Mouse (Mus musculus): ENCODE data around the gene Ssb. TPM values are rescaled to one million over a fixed set of nuclear protein-coding genes. Genes with fewer than 3 reads are reported as not detected.
A peak's percentile ranks its signal among the peaks of the same experiment; 100 is the strongest.

Ssb gene
- polyA plus RNA-seq, 1 experiment from 2014 or later = 354 TPM

GRCm38 (mm10) chr2:69823129-69823677 lies 38.2 kb upstream of the Ssb start:
- 2% methylated on average over 36 of the region's 45 CpGs for WGBS
- peaks cover 6% of the 10 kb centered on the region for H3K4me1 ChIP-seq (replicated peaks; ENCODE audit: insufficient read depth, low read length)
- H3K4me3 ChIP-seq (replicated peaks; ENCODE audit: low read depth, low read length) = peak overlapping the region; percentile 84
- DNase-seq (ENCODE audit: low spot score) (peak; percentile 67), ATAC-seq (replicated peaks; ENCODE audit: low FRiP score, low read depth) (peak; percentile 80)
- H3K27ac ChIP-seq = peak overlapping the region; percentile 93
- peak overlapping the region; percentile 90 for H3K9ac ChIP-seq (ENCODE audit: low read depth, low read length)
- no peaks in the 10 kb centered on the region for H3K36me3 ChIP-seq (ENCODE audit: insufficient read depth, low read length)
- TF ChIP-seq CTCF (IDR thresholded peaks at IDR 0.05; ENCODE audit: low read depth) = no peak
- H3K9me3 ChIP-seq (replicated peaks; ENCODE audit: low read length) = no peaks in the 10 kb centered on the region
- H3K4me2 ChIP-seq (ENCODE audit: low read length) = peak overlapping the region; percentile 86
- no peaks in the 10 kb centered on the region for H3K27me3 ChIP-seq (ENCODE audit: insufficient read depth, low read length)

DNA sequence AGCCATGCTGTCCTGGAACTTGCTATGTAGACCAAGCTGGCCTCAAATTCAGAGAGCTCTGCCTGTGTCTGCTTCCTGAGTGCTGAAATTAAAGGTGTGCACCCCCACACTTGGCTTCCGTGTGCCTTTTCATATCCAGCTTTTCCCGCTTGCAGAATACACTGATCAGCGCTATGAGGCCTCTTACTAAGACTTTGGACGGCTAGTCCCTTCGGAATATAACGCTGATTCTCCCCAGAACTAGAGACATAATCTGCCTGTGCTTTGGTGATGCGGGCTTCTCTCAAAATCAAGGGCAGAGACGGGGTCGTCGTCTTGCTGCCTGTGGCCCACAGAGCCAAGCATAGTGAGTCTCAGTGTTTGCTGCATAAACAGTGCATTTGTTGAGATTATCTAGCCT lies 35.5 kb upstream of the Ssb start:
- H3K9me3 ChIP-seq (replicated peaks; ENCODE audit: low read length) = no peaks in the 10 kb centered on the region
- DNase-seq (ENCODE audit: low spot score) (no peak), ATAC-seq (replicated peaks; ENCODE audit: low FRiP score, low read depth) (no peak)
- H3K4me2 ChIP-seq (ENCODE audit: low read length) = no peak overlapping the region
- peak overlapping the region; percentile 52; the same call in 1 of the 2 replicates for H3K27ac ChIP-seq
- H3K4me3 ChIP-seq (replicated peaks; ENCODE audit: low read depth, low read length) = no peak overlapping the region
- 77% methylated on average over 10 of the region's 10 CpGs for WGBS
- H3K36me3 ChIP-seq (ENCODE audit: insufficient read depth, low read length) = peaks cover 5% of the 10 kb centered on the region; the same call in 1 of the 2 replicates
- H3K27me3 ChIP-seq (ENCODE audit: insufficient read depth, low read length) = no peaks in the 10 kb centered on the region
- H3K9ac ChIP-seq (ENCODE audit: low read depth, low read length) = no peak overlapping the region
- no peak for TF ChIP-seq CTCF (IDR thresholded peaks at IDR 0.05; ENCODE audit: low read depth)
- peaks cover 6% of the 10 kb centered on the region for H3K4me1 ChIP-seq (replicated peaks; ENCODE audit: insufficient read depth, low read length)

DNA sequence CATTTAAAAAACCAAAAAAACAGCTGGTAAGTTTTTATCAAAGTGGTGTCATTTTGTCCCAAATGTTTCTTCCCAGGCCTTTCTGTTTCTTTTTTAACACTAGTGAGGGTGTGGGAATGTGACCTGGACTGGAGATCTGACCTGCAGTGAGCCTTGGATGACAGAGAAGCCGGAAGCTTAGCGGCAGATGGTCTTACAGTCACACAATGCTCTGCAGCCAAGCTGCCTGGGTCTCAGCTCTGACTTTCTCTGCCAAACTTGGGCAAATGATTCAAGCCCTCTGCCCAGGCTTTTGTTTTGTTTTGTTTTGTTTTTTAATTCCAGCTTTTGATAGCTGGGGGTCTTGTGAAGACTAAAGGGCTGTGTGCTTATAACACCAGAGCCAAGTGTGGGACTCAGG lies 35.0 kb upstream of the Ssb start:
- Histone ChIP-seq H3K9ac (ENCODE audit: low read depth, low read length) (no peak overlapping the region), H3K27ac (peak overlapping the region; percentile 52; the same call in 1 of the 2 replicates), H3K27me3 (ENCODE audit: insufficient read depth, low read length) (no peaks in the 10 kb centered on the region), H3K4me1 (replicated peaks; ENCODE audit: insufficient read depth, low read length) (peaks cover 4% of the 10 kb centered on the region), H3K4me2 (ENCODE audit: low read length) (no peak overlapping the region), H3K36me3 (ENCODE audit: insufficient read depth, low read length) (peaks cover 9% of the 10 kb centered on the region; the same call in 1 of the 2 replicates), H3K9me3 (replicated peaks; ENCODE audit: low read length) (no peaks in the 10 kb centered on the region), H3K4me3 (replicated peaks; ENCODE audit: low read depth, low read length) (no peak overlapping the region)
- 42% methylated on average over 2 of the region's 2 CpGs for WGBS
- DNase-seq (ENCODE audit: low spot score) (peak; percentile 38), ATAC-seq (replicated peaks; ENCODE audit: low FRiP score, low read depth) (no peak)
- no peak for TF ChIP-seq CTCF (IDR thresholded peaks at IDR 0.05; ENCODE audit: low read depth)

DNA sequence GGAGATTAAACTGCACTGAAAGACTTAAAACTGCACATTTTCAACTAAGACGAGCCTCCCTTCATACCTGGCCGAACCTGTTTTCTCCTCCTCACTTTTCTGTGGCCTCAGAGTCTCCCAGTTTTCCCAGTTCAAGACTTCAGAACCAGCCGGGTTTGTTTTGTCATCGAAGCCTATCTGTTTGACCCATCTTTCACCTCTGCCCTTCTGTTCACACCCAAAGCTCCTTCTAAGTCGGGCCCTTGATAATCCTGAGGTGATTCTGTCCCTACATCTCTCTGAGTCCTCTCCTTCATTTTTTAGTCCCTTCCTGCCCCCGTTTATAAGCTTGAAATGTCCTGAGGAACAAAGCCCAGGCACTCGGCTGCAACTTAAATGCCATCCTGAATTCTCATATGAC lies 33.3 kb upstream of the Ssb start:
- no peak for ATAC-seq (replicated peaks; ENCODE audit: low FRiP score, low read depth)
- WGBS = 42% methylated on average over 7 of the region's 7 CpGs
- H3K4me1 ChIP-seq (replicated peaks; ENCODE audit: insufficient read depth, low read length) = no peaks in the 10 kb centered on the region
- H3K9me3 ChIP-seq (replicated peaks; ENCODE audit: low read length) = no peaks in the 10 kb centered on the region
- H3K27ac ChIP-seq = no peak overlapping the region
- H3K27me3 ChIP-seq (ENCODE audit: insufficient read depth, low read length) = no peaks in the 10 kb centered on the region
- no peak overlapping the region for H3K9ac ChIP-seq (ENCODE audit: low read depth, low read length)
- no peak overlapping the region for H3K4me2 ChIP-seq (ENCODE audit: low read length)
- no peak for DNase-seq (ENCODE audit: low spot score)
- no peak for TF ChIP-seq CTCF (IDR thresholded peaks at IDR 0.05; ENCODE audit: low read depth)
- H3K4me3 ChIP-seq (replicated peaks; ENCODE audit: low read depth, low read length) = no peak overlapping the region
- H3K36me3 ChIP-seq (ENCODE audit: insufficient read depth, low read length) = peaks cover 12% of the 10 kb centered on the region; the same call in 1 of the 2 replicates

- Histone ChIP-seq H3K27ac (no peak overlapping the region), H3K36me3 (ENCODE audit: insufficient read depth, low read length) (peaks cover 12% of the 10 kb centered on the region; the same call in 1 of the 2 replicates), H3K4me1 (replicated peaks; ENCODE audit: insufficient read depth, low read length) (no peaks in the 10 kb centered on the region), H3K4me2 (ENCODE audit: low read length) (no peak overlapping the region), H3K4me3 (replicated peaks; ENCODE audit: low read depth, low read length) (no peak overlapping the region), H3K9ac (ENCODE audit: low read depth, low read length) (no peak overlapping the region), H3K9me3 (replicated peaks; ENCODE audit: low read length) (no peaks in the 10 kb centered on the region), H3K27me3 (ENCODE audit: insufficient read depth, low read length) (no peaks in the 10 kb centered on the region)
- WGBS = 93% methylated on average over 2 of the region's 2 CpGs
- ATAC-seq (replicated peaks; ENCODE audit: low FRiP score, low read depth) (no peak), DNase-seq (ENCODE audit: low spot score) (no peak)
- no peak for TF ChIP-seq CTCF (IDR thresholded peaks at IDR 0.05; ENCODE audit: low read depth)
Measured at GRCm38 (mm10) chr2:69829680-69830079, 31.7 kb upstream of the Ssb start.

- Histone ChIP-seq H3K4me2 (ENCODE audit: low read length) (no peak overlapping the region), H3K4me3 (replicated peaks; ENCODE audit: low read depth, low read length) (no peak overlapping the region), H3K4me1 (replicated peaks; ENCODE audit: insufficient read depth, low read length) (no peaks in the 10 kb centered on the region), H3K9ac (ENCODE audit: low read depth, low read length) (no peak overlapping the region), H3K27me3 (ENCODE audit: insufficient read depth, low read length) (no peaks in the 10 kb centered on the region), H3K36me3 (ENCODE audit: insufficient read depth, low read length) (peaks cover 12% of the 10 kb centered on the region; the same call in 1 of the 2 replicates), H3K9me3 (replicated peaks; ENCODE audit: low read length) (no peaks in the 10 kb centered on the region), H3K27ac (no peak overlapping the region)
- ATAC-seq (replicated peaks; ENCODE audit: low FRiP score, low read depth) (no peak), DNase-seq (ENCODE audit: low spot score) (no peak)
- WGBS = 91% methylated on average over 8 of the region's 8 CpGs
- TF ChIP-seq CTCF (IDR thresholded peaks at IDR 0.05; ENCODE audit: low read depth) = no peak
Measured at GRCm38 (mm10) chr2:69830116-69830515, 31.2 kb upstream of the Ssb start.
